Mouse (Mus musculus) kidney, postnatal 10 days (tissue): ENCODE measurements around the gene Hdgf.

Source experiments
- DNase-seq: peaks from one replicate; pipeline ENCODE4 v3.0.0; 2021; ENCODE audit warnings: mixed read lengths

Hdgf gene

DNA sequence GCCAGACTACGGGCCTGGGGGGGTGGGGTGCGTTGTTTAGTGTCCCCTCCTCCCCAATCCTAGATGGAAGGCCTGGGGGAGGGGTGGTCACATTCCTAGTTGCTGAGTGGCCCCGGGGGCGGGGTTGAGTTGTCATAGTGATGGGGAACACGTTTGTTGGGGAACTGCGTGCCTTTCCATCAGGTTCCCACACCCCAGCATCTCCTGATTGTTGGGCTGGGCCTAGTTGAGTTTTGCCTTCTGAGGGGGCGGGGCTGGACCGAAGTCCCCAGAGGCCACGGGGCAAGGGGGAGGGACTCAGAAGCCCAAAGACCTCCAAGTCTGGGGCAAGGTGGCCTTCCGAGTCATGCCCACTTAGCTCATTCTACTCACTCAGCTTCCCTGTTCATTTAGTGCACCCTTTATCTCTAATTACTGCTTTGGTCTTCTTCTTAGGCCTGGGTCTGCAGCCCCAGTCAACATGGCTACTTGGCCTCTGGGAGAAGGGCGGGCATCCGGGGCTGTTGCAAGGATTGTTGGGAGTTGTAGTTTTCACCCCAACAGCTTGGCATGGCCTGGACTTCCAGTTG is 4.5 kb downstream of the Hdgf start:
- DNase-seq: peak; percentile 94

DNA sequence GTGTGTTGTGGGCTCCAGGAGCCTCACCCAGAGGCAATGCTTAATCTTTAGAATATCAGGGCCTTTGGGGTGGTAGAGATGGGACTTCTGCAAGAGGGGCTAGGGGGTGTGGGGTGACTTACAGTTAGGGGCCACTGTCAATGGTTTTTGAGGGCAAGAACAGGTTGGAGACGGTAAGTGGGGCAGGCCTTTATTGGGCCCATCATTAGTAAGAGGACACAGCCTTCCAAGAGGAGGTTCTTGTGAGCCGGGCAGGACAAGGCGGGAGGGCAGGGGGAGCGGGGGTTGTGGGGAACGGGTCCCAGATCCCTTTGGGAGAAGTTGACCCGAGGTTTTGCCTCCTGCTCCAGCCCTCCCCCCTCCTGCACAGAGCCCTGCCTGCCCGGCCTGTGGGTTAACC is 7.4 kb downstream of the Hdgf start:
- DNase-seq: no peak

DNA sequence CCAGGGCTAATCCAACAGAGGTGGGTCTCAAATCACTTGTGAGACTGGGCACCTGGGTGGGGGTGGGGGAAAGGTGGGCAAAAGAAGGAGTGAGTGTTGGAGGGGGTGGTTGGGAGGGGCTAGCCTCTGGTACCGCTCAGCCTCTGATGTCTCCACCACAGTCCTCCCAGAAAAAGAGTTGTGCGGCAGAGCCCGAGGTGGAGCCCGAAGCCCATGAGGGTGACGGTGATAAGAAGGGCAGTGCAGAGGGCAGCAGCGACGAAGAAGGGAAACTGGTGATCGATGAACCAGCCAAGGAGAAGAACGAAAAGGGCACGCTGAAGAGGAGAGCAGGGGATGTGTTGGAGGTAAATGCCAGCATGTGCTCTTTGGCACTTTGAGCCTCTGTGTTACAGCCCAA is 7.8 kb downstream of the Hdgf start:
- DNase-seq: no peak

DNA sequence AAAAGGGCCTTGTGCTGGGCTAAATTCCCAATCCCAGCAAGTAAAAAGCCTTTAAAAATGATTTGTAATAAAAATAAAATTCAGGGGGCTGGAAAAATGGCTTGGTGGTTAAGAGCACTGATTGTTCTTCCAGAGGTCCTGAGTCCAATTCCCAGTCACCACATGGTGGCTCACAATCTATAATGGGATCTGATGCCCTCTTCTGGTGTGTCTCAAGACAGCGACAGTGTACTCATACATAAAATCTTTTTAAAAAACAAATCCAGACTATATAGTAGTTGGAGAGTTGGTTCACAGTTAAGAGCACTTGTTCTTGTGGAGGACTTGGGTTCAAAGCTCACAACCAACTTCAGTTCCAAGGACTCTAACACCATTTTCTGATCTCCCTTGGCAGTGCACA is 10.9 kb downstream of the Hdgf start:
- no peak for DNase-seq

DNA sequence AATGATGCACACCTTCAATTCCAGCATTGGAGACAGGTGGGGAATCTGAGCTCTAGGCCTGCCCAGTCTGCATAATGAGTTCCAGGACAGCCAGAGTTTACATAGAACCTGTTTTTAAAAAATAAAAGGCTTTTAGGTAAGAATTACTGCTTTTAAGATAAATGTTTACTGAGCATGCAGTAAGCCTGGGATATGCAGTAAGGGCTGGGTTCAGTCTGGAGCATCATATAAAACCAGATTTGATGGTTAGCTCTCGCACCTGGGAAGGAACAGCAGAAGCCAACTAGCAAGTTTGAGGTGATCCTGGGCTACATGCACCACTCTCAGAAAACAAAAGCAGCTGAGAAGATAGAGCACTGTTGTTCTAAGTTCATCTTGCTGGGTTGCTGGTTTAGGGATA is 12.4 kb downstream of the Hdgf start:
- DNase-seq: no peak

DNA sequence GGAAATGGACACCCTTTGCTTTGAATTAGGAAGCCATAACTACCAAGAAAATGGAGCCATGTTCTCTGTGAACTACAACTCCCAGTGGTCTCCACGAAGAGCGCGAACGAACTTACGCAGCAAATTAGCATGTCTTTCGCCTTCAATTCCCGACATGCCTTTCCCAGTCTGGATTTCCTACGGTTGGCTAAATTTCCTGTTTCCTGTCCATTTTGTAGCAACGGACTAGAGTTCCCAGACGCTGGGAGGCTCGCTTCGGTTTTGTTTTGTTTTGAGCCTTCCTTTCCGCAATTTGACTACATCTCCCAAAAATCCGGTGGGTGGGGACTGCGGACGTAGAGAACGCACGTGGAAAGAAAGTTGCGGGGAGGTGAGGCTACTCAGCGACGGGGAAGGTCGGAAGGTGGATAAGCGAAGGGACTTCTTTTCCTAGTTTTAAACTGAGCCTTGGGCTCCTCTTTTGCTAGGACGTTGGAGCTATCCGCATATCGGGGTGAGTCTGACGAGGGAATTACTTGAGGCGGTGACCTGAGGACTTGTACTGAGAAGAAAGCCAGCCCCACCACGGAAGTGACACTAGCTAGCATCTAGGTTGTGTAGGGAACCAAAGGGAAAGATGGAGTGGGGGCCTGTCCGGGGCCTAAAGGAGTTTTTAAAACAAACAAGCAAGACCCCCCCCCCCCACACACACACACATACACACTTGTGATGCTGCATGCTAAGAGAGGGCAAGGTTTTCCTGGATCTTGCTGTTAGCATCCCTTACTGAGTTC is 13.4 kb downstream of the Hdgf start, which contains the start of gene Mrpl24:
Mrpl24 (plus strand) TSS at position 171 of the 773 bp plus-strand sequence.
- DNase-seq: peak; percentile 83

DNA sequence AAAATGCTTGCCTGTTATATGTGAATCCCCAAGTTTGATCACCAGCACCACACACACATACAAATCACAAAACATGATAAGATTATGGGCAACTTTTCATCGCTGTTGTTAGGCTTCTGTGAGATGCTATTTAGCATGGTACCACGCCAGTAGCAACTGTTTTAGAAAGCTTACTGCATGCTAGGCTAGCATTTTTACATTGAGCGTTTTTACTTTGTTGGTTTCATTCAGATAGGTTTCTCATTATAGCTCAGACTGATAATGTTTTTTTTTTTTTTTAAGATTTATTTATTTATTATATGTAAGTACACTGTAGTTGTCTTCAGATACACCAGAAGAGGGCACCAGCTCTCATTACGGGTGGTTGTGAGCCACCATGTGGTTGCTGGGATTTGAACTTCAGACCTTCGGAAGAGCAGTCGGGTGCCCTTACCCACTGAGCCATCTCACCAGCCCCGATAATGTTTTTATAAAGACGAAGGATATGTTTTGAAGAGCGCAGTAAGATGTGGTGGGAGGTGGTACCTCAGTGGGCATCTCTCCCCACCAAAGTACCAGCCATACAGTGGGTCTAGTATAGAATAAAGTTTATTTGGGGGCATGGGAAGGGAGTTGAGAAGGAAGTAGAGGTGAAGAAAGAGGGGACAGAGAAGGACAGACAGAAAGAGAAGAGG is 14.3 kb downstream of the Hdgf start:
- no peak for DNase-seq

DNA sequence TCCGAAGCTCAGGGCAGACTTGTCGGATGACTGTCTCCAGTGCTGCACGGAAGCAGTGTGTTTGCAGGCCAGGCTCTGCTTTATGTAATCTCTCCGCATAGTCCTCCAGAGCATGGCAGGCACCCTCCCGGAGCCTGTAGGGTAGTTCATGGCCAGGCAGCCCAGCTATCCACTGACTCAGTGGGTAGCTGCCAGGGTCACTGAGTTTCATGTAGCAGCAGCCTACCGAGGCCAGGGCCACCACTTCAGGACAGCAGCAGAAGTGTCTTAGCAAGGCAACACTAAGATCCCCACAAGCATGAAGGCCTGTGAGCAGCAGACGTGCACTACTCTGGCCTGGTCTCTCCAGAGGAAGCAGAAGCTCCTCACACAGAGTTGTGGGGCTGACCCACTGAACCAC is 18.9 kb downstream of the Hdgf start:
- DNase-seq: no peak

DNA sequence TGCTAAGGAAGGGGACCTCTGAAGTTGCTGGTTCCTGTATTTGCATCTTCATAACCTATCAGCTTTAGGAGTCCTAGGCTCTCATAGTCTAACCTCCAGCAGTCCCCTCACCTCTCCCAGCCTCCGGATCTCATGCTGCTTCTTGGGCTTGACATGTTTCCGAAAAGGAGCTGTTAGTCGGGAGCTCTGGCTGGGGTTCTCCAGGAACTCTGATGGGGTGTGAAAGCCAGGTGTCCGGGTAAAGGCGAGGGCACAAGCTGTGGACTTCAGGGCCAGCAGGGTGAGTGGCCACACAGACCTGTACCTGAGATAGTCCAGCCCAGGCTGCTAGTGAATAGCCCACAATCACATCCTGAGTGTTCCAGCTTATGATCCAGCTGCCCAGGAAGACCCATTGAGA is 21.3 kb downstream of the Hdgf start:
- DNase-seq: no peak

DNA sequence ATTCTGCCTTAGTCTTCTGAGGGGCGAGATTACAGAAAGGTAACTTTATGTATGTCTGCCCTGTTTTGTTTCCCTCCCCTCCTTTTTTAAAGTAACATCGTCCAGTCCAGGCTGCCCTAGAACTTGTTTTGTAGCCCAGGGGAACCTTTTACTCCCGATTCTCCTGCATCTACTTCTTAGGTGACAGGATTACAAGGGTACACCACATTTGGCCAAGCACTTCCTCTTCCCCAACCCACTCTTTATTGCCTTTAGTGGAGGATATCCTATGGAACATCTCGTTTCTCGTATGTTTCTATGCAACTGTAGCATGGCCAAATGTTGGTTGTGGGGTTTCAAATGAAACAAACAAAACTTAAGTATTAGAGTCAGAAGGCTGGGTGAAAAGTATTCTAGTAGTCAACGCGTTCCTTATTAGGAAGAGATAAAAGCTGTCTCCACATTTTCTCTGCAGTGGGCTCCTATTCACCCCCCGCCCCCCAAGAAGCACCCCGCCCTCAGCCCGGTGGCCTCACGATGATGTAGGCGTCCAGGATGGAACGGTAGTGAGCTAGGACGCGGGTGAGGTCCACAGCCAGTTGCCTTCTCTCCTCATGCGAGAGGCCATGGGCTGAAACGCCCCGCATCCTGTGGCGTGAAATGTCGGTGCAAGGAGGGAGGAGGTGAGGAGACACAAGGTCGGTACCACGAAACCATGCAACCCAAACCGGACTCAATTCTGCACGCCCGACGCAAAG is 23.4 kb downstream of the Hdgf start:
- DNase-seq: no peak

DNA sequence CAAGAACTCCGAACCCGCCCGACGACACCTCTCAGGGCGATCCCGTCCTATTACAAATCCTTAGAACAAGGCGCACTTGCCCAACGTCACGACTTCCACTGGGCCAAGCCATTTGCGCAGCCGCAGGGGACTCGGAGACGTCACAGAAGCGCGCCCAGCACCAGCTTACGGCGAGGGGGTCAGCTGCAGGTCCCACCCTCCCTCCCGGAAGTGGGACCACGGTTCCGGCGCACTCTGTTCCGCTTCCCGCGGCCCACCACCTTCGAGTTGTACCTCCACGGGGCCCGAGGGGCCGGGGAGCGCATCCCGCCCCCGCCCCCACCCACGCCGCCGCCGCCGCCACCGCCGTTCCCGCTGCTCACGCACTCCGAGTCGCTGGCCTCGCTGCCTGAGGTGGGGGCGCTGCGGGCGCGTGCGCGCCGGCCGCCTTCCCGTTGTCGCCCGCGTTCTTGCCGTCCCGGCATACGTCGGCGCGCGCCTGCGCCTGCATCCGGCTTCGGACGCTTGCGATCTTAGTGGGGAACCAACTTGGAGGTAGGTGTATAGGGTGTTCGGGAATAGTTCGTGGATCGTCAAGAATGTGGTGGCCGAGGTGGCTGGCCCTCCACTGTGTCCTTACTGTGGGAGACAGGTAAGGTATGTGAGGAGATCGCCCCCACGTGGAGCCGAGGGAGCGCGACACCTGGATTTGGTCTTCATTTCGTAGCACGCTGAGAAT is 24.1 kb downstream of the Hdgf start, which contains the start of the genes Isg20l2 and Rrnad1:
Isg20l2 (plus strand) TSS at position 237 of the 718 bp plus-strand sequence.
Rrnad1 (minus strand) TSS at position 640 of the 718 bp plus-strand sequence.
- DNase-seq: peak; percentile 99

DNA sequence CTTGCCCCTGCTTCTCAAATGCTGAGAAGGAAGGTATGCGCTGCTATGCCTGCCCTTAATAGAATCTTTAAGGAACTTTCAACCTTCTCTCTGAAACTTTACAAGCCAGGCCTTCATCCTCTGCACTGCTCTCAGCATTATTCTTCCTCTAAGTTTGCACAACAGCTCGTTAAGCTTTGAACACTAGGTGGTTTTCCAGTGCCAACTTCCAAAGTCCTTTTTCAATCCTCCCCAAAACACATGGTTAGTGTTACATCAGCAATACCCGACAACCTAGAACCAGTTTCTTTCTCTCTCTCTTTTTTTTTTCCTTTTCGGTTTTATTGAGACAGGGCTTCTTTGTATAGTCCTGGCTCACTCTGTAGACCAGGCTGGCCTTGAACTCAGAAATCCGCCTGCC is 27.9 kb downstream of the Hdgf start:
- no peak for DNase-seq

DNA sequence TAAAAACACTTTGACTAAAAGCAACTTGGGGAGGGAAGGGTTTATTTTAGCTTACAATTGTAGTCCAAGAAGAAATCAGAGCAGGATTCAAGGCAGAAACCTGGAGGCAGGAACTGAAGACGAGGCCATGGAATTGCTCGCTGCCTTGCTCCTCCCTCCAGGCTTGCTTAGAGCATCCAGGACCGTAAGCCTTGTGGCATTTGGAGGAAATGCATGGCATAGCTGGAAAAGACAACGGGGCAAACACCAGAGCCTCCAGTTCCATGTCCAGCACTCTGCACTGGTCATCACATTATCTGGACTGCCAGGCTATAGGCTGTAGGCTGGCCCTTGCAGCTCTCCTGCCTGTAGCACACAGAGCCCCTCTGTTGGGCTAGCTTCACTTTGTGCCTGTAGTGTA is 28.4 kb downstream of the Hdgf start:
- no peak for DNase-seq

DNA sequence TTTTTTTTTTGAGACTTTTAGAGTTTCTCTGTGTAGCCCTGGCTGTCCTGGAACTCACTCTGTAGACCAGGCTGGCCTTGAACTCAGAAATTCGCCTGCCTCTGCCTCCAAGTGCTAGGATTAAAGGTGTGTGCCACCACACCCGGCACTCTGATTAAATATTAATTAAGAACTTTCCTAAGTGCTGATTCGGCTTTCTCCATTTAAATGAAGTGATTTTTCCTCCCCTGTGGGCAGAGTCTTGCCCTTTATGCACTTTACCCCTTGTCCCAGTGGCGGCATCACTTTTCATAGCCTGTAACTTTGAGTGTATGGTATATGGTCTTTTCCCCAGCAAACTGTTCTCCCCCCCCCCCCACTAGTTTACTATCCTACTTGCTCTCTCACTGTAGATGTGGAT is 29.1 kb downstream of the Hdgf start:
- no peak for DNase-seq

DNA sequence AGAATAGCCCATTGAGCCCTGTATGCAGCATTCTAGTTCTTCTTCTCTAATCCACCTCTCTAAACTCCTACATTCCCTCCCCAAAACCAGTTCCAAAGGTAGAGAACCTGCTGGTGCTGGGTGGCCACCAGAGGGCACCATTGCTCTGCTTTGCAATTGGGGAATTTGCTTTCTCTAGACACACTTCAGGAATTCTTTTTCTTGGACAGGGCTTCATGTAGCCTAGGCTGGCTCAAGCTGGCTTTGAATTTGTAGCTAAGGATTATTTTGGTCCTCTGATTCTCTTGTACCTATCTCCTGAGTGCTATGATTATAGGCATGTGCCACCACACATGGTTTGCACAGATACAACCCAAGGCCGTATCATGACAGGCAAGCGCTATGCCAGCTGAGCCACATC is 29.7 kb downstream of the Hdgf start:
- DNase-seq: peak; percentile 94

DNA sequence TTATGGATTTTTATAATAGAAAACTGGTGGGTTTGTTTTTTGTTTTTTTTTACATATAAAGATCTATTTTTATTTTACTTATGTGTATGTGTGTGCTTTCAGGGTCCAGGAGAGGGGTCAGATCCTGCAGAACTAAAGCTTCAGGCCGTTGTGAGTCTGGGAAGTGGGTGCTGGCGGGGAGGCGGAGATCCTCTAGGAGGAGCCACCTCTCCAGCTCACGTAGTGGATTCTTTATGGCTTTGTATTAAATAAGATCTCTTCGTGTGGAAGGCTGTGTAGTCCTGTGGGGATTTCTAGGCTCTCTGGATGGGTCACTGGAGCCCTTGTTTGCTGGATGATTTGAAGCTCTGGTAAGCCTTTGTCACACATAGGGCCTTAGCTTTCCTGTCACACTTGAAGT is 34.5 kb downstream of the Hdgf start:
- DNase-seq: no peak

DNA sequence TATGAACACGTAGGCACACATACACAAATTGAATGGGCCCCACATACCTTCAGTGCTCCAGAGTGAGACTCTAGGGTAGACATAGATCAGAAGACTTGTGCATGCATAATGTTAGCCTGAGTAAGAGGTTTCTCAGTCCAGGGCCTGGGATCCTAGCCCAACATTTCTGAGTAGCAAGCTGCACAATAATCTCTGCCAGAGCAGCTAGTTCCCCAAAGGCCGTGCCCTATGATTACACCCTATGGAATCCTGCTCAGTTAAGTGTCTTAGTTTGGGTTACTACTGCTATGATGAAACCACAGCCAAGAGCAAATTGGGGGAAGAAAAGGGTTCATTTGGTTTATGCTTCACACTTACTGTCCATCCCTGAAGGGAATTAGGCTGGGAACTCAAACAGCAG is 36.4 kb downstream of the Hdgf start:
- DNase-seq: no peak

DNA sequence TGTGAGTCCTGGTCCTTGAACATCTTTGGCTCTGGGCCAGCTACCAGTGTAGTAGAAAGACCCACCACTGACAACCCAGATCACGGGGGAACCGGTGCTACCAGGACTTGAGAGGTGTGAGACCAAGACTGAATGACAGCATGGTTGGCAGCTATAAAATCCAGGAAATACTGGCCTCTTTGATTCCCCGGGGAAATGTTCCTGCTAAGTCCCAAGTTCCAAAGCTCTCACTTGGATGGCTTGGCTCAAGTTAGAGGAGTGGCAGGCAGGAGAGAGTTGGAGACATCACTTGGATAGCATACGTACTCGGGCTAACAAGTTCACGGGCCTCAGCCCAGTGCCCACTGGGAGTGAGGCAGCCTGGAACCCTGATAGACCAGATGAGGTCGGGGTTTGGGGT is 37.5 kb downstream of the Hdgf start:
- peak; percentile 24 for DNase-seq

DNA sequence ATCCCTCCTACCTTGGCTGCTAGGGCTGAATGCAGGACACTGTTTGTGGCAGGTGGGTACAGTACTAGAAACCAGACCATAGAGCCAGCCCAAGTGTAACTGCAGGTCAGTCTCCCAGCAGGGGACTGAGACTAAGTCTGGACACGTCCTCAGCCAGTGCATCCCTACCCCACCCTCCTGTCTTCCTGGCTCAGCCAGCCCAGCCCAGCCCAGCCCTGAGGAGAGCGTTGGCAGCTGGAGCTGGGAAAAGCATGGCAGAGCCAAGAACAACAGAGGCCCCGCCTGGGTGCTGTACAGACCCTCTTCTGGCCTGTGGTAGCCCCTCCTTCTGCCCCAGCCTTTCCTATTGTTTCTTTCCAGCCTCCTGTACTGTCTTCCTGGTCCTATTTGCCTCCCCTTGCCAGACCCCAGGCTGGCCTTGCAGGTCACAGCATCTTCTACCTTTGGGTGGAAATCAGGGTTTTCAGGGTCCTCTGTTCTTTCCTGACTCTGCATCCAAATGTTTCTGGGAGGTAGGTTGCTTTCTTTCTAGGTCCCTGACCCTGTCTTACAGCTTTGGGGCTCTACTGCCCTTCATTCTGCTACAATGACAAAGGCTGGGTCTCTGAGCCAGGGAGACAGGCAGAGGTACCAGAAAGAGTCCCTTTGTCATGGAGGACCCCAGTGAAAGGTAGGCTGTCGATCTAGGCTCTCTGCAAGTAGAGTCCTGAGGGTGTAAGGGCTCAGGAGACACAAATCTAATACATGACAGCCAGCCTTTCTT is 38.9 kb downstream of the Hdgf start:
- DNase-seq: peak; percentile 25

DNA sequence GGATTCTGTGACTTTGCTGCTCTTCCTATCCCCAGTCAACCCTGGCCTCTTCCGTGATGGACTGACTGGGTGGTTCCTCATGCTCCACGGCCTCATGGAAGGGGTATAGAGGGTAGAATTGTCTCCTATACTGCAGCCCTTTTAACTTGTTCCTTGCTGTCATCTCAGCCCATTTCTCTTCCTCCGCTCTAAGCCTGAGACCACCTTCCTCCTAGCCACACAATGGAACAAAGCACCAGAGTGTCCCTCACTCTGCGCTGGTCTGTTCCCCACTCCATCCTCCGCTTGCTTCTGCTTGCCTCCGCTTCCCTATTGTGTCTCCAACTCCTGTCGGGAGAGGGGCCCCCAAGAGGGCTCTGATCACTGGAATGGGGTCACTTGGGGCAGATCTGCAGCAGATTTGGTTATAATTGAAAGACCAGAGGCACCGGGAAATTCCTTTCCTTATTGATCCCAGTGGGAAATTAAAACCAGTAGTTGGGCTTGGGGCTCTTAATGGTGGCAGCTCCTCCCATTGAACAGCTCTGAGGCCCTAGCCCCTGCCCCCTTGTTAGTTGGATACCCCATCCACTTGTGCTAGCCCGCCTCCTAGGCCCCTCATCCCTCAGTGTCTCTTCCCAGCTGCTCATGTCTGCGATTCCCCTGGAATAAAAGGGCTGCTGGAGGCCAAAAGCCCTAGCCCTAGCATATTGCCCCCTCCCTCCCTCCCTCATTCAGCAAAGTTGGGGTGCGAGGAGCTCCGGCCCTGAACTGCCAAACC is 39.8 kb downstream of the Hdgf start:
- DNase-seq: no peak

DNA sequence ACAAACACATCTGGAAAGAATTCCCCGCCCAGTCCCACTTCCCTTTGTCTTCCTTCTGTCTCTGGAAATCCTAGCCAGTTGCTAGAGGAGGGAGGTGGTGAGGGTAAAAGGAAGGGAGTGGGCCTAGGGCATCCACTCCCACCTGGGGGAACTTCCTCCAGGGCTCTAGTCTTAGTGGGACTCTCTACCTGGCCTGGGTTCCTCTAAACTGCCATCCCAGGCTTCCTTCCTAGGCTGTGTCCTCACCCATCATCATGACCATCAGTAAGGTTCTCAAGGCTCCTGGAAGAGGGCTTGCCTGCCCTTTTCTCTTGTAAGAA is 40.4 kb downstream of the Hdgf start:
- no peak for DNase-seq
